Mouse (Mus musculus) liver, adult 2 months (tissue): ENCODE measurements around the gene Ripor3.

ENCODE experiments used
- CTCF ChIP-seq: fragments of 200-500 bp; IDR thresholded peaks from 2 replicates; pipeline ENCODE4 v1.5.1; 2011; ENCODE audit warnings: low read depth, low read length, control low read depth
- POLR2A ChIP-seq: fragments of 200-500 bp; IDR thresholded peaks from 2 replicates; pipeline ENCODE4 v1.6.1; 2011; ENCODE audit warnings: low read length, control low read depth; ENCODE audit not compliant: insufficient read depth; ENCODE audit errors: extremely low read depth

DNA sequence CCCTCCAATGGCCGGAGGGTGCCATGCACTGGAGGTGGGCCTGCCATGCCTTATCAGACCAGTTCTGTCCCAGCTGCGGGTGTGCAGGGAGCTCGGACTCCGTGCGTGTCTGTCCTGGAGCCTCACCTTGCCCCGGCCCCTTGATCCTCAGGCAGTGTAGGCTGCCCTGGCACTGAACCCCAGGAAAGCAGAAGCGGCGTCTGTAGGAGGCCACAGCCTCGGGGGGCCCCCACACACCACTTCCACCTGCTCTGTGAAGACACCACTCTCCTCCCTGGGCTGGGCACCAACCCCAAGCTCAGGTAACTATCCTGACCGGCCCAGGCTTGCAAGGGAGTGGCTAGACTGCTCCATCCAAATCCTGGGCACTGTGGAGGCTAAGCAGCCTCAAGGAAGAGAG, 30.0 kb downstream of the Ripor3 start:
- no peak for TF ChIP-seq CTCF
- TF ChIP-seq POLR2A: no peak
